Mouse (Mus musculus) limb, embryonic 15.5 days (tissue): ENCODE measurements around the gene Zfp277. TPM values are rescaled to one million over a fixed set of nuclear protein-coding genes. Genes with fewer than 3 reads are reported as not detected.

Experiments used
- ATAC-seq: fragments of 200-750 bp; cut with Nextera tagmentation; 2 replicates; pipeline ENCODE4 v1.8.0; 2017; ENCODE audit warnings: low read depth, moderate TSS enrichment; ENCODE audit not compliant: insufficient number of reproducible peaks, low FRiP score, low TSS enrichment
- H3K27ac ChIP-seq: fragments of 300-500 bp; sonication (generic); 2 replicates; pipeline ENCODE4 v1.5.1; 2015; ENCODE audit warnings: moderate library complexity, mild to moderate bottlenecking, inconsistent platforms
- H3K27me3 ChIP-seq: fragments of 300-500 bp; sonication (generic); 2 replicates; pipeline ENCODE4 v1.6.1; 2015; ENCODE audit warnings: inconsistent platforms
- H3K36me3 ChIP-seq: fragments of 300-500 bp; sonication (generic); 2 replicates; pipeline ENCODE4 v1.6.1; 2015; ENCODE audit warnings: inconsistent platforms
- H3K4me1 ChIP-seq: fragments of 300-500 bp; sonication (generic); 2 replicates; pipeline ENCODE4 v1.6.1; 2015; ENCODE audit warnings: inconsistent platforms
- H3K4me2 ChIP-seq: fragments of 300-500 bp; sonication (generic); 2 replicates; pipeline ENCODE4 v1.6.1; 2015; ENCODE audit warnings: mild to moderate bottlenecking, inconsistent platforms
- H3K4me3 ChIP-seq: fragments of 300-500 bp; sonication (generic); 2 replicates; pipeline ENCODE4 v1.5.1; 2015; ENCODE audit warnings: mild to moderate bottlenecking, inconsistent platforms
- H3K9ac ChIP-seq: fragments of 300-500 bp; sonication (generic); 2 replicates; pipeline ENCODE4 v1.6.1; 2015; ENCODE audit warnings: inconsistent platforms
- H3K9me3 ChIP-seq: fragments of 300-500 bp; sonication (generic); 2 replicates; pipeline ENCODE4 v1.6.1; 2016; ENCODE audit warnings: inconsistent platforms
- WGBS: fragments of 180-500 bp; shearing (Covaris S2); methylation state at CpG from one replicate; pipeline ENCODE4 v1.1.7; 2015; 5-methylcytosine and 5-hydroxymethylcytosine counted together
- polyA plus RNA-seq: library from polyadenylated mRNA; unstranded; fragments of >200 nt; fragmentation: Nextera tagmentation; extraction: Ambion mirVana; gene quantifications from 2 replicates; pipeline ENCODE4 v1.2.1, GENCODE M21; 2015

Zfp277 gene
- polyA plus RNA-seq, 1 experiment from 2014 or later: 35.2 TPM

DNA sequence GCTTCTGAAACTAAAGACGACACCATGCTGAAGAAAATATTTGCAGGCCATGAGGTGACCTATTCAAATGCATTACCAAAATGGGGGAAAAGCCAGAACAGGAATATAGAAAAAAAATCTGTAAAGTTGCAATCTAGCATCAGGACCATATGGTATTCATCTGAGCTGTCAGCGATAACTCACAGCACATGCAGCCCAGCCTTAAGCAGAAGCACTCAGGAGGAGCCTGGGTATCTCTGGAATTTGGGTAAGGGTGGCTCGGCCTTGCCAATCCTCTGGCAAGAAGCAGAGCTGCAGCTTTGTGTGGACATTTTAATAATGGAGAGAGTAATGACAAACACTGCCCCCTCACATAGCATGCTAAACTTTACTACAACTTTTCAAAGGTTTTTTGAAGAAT lies 15.7 kb downstream of the Zfp277 start:
- no peak overlapping the region for H3K27ac ChIP-seq
- no peaks in the 10 kb centered on the region for H3K9me3 ChIP-seq
- H3K27me3 ChIP-seq: no peaks in the 10 kb centered on the region
- ATAC-seq: no peak
- peaks cover 1% of the 10 kb centered on the region; the same call in 1 of the 2 replicates for H3K36me3 ChIP-seq
- peaks cover 2% of the 10 kb centered on the region; the same call in 1 of the 2 replicates for H3K4me1 ChIP-seq
- no peak overlapping the region for H3K4me3 ChIP-seq
- no peak overlapping the region for H3K9ac ChIP-seq
- WGBS: 29% methylated on average over 3 of the region's 3 CpGs
- no peak overlapping the region for H3K4me2 ChIP-seq

- no peak overlapping the region for H3K9ac ChIP-seq
- H3K27me3 ChIP-seq: no peaks in the 10 kb centered on the region
- ATAC-seq: no peak
- no peak overlapping the region for H3K4me3 ChIP-seq
- peaks cover 2% of the 10 kb centered on the region; the same call in 1 of the 2 replicates for H3K4me1 ChIP-seq
- H3K9me3 ChIP-seq: no peaks in the 10 kb centered on the region
- 88% methylated on average over 10 of the region's 10 CpGs for WGBS
- H3K36me3 ChIP-seq: peaks cover 4% of the 10 kb centered on the region; the same call in 1 of the 2 replicates
- no peak overlapping the region for H3K4me2 ChIP-seq
- no peak overlapping the region for H3K27ac ChIP-seq
These were observed 18.1 kb downstream of the Zfp277 start for GRCm38 (mm10) chr12:40427606-40428005.

DNA sequence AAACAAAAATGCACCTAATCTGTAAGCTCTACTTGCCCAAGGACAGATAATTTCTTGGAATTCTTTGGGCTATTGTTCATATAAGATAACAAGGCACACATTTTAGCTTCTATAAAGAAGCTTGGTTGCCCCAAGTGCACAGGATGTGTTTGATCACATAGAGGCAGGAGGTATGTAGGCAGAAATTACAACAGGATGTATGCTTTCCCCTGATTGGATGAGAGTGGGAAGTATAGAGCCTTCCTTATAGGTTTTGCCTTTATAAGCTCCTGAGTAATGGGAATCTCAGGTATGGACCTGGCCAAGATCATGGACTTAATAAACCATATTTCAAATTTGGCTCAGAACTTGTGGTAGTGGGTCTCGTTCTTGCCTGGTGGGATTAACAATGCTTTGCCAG lies 20.7 kb downstream of the Zfp277 start:
- Histone ChIP-seq H3K9me3 (no peaks in the 10 kb centered on the region), H3K36me3 (peaks cover 4% of the 10 kb centered on the region; the same call in 1 of the 2 replicates), H3K9ac (no peak overlapping the region), H3K4me1 (peaks cover 1% of the 10 kb centered on the region; the same call in 1 of the 2 replicates), H3K4me2 (no peak overlapping the region), H3K27ac (no peak overlapping the region), H3K27me3 (no peaks in the 10 kb centered on the region), H3K4me3 (no peak overlapping the region)
- WGBS: 84% methylated on average over 1 of the region's 1 CpGs
- ATAC-seq: no peak

GRCm38 (mm10) chr12:40417257-40417656 lies 28.4 kb downstream of the Zfp277 start:
- Histone ChIP-seq H3K4me2 (no peak overlapping the region), H3K4me1 (no peaks in the 10 kb centered on the region), H3K9me3 (no peaks in the 10 kb centered on the region), H3K27ac (no peak overlapping the region), H3K9ac (no peak overlapping the region), H3K27me3 (no peaks in the 10 kb centered on the region), H3K4me3 (no peak overlapping the region), H3K36me3 (no peaks in the 10 kb centered on the region)
- 86% methylated on average over 4 of the region's 4 CpGs for WGBS
- no peak for ATAC-seq

GRCm38 (mm10) chr12:40415312-40415925 lies 30.3 kb downstream of the Zfp277 start:
- Histone ChIP-seq H3K4me1 (no peaks in the 10 kb centered on the region), H3K4me2 (no peak overlapping the region), H3K36me3 (no peaks in the 10 kb centered on the region), H3K27me3 (no peaks in the 10 kb centered on the region), H3K27ac (no peak overlapping the region), H3K9ac (no peak overlapping the region), H3K4me3 (no peak overlapping the region), H3K9me3 (no peaks in the 10 kb centered on the region)
- ATAC-seq: no peak
- WGBS: 84% methylated on average over 8 of the region's 8 CpGs

- Histone ChIP-seq H3K4me2 (no peak overlapping the region), H3K4me3 (no peak overlapping the region), H3K9me3 (no peaks in the 10 kb centered on the region), H3K36me3 (peaks cover 1% of the 10 kb centered on the region; the same call in 1 of the 2 replicates), H3K27me3 (no peaks in the 10 kb centered on the region), H3K4me1 (no peaks in the 10 kb centered on the region), H3K9ac (no peak overlapping the region), H3K27ac (no peak overlapping the region)
- ATAC-seq: no peak
- WGBS: 68% methylated on average over 5 of the region's 5 CpGs
These were observed 30.9 kb downstream of the Zfp277 start for GRCm38 (mm10) chr12:40414682-40415311.

- Histone ChIP-seq H3K4me3 (no peak overlapping the region), H3K36me3 (no peaks in the 10 kb centered on the region), H3K9ac (no peak overlapping the region), H3K27ac (no peak overlapping the region), H3K27me3 (no peaks in the 10 kb centered on the region), H3K4me1 (no peaks in the 10 kb centered on the region), H3K4me2 (no peak overlapping the region), H3K9me3 (no peaks in the 10 kb centered on the region)
- ATAC-seq: no peak
- WGBS: 90% methylated on average over 10 of the region's 10 CpGs
These were observed 45.9 kb downstream of the Zfp277 start for GRCm38 (mm10) chr12:40399812-40400211.

DNA sequence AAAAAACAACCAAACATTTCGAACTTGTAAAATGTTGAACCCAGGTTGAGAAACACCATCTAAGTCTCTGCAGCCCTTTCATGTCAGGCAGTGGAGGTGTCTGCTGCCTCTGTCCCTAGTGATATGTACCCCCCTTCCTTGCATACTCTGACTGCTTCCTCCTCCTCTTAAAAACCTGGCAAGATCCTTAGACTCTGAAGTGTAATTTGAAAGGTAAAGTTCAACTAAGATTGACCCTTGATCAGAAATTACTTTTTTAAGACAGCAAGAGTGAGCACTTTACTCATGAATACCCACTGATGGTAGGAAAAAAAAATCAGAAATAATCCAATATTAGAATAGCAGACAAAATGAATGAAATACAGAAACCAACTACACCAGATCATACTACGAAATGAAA lies 46.3 kb downstream of the Zfp277 start:
- H3K4me3 ChIP-seq: no peak overlapping the region
- H3K9me3 ChIP-seq: no peaks in the 10 kb centered on the region
- no peak overlapping the region for H3K4me2 ChIP-seq
- H3K4me1 ChIP-seq: no peaks in the 10 kb centered on the region
- H3K9ac ChIP-seq: no peak overlapping the region
- no peak overlapping the region for H3K27ac ChIP-seq
- ATAC-seq: no peak
- H3K36me3 ChIP-seq: no peaks in the 10 kb centered on the region
- WGBS: 87% methylated on average over 2 of the region's 2 CpGs
- no peaks in the 10 kb centered on the region for H3K27me3 ChIP-seq

GRCm38 (mm10) chr12:40398916-40399315 lies 46.8 kb downstream of the Zfp277 start:
- ATAC-seq: no peak
- Histone ChIP-seq H3K27me3 (no peaks in the 10 kb centered on the region), H3K4me3 (no peak overlapping the region), H3K36me3 (no peaks in the 10 kb centered on the region), H3K27ac (no peak overlapping the region), H3K4me2 (no peak overlapping the region), H3K9ac (no peak overlapping the region), H3K4me1 (no peaks in the 10 kb centered on the region), H3K9me3 (no peaks in the 10 kb centered on the region)
- 91% methylated on average over 2 of the region's 2 CpGs for WGBS

GRCm38 (mm10) chr12:40392869-40393268 lies 52.8 kb downstream of the Zfp277 start:
- Histone ChIP-seq H3K9me3 (no peaks in the 10 kb centered on the region), H3K4me3 (no peak overlapping the region), H3K4me1 (peaks cover 1% of the 10 kb centered on the region), H3K36me3 (no peaks in the 10 kb centered on the region), H3K27ac (no peak overlapping the region), H3K9ac (no peak overlapping the region), H3K27me3 (no peaks in the 10 kb centered on the region), H3K4me2 (no peak overlapping the region)
- 75% methylated on average over 3 of the region's 3 CpGs for WGBS
- ATAC-seq: no peak

GRCm38 (mm10) chr12:40391262-40391661 lies 54.4 kb downstream of the Zfp277 start:
- Histone ChIP-seq H3K36me3 (no peaks in the 10 kb centered on the region), H3K9me3 (no peaks in the 10 kb centered on the region), H3K27ac (no peak overlapping the region), H3K27me3 (no peaks in the 10 kb centered on the region), H3K4me2 (no peak overlapping the region), H3K9ac (no peak overlapping the region), H3K4me1 (peaks cover 3% of the 10 kb centered on the region), H3K4me3 (no peak overlapping the region)
- ATAC-seq: no peak
- WGBS: 72% methylated on average over 1 of the region's 1 CpGs

DNA sequence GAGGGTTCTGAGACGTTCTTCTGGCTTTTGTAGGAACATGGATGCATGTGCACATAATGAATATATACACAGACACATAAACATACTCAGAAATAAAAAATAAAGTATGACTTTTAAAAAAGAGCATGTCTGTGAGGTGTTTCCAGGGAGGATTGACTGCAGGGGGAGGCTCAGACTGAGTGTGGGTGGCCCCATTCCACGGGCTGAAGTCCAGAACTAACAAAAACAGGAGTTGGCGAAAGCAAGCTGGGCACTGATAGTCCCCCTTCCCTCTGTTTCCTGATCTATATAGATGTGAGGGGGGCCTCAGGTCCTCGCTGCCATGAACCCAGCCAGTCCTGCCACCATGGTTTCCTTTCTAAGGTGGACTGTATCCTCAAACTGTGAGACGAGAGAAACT lies 57.9 kb downstream of the Zfp277 start:
- no peak for ATAC-seq
- H3K27ac ChIP-seq: no peak overlapping the region
- H3K9ac ChIP-seq: no peak overlapping the region
- no peak overlapping the region for H3K4me2 ChIP-seq
- no peak overlapping the region for H3K4me3 ChIP-seq
- H3K27me3 ChIP-seq: no peaks in the 10 kb centered on the region
- H3K4me1 ChIP-seq: peaks cover 3% of the 10 kb centered on the region; the same call in 1 of the 2 replicates
- no peaks in the 10 kb centered on the region for H3K9me3 ChIP-seq
- WGBS: 48% methylated on average over 5 of the region's 5 CpGs
- no peaks in the 10 kb centered on the region for H3K36me3 ChIP-seq
